Mouse (Mus musculus) embryonic facial prominence, embryonic 12.5 days (tissue): ENCODE results near the gene Crtap. TPM values are rescaled to one million over a fixed set of nuclear protein-coding genes. Genes with fewer than 3 reads are reported as not detected.
"Not testable (repeated sequence)": the region's sequence is repeated elsewhere in the genome, so short reads cannot be mapped to it uniquely, and the experiment has no call there.

ENCODE experiments used
- ATAC-seq: fragments of 200-750 bp; cut with Nextera tagmentation; 2 replicates; pipeline ENCODE4 v1.8.0; 2017; ENCODE audit not compliant: insufficient number of reproducible peaks, insufficient read depth, low FRiP score, low TSS enrichment
- H3K27ac ChIP-seq: fragments of 300-500 bp; sonication (generic); 2 replicates; pipeline ENCODE4 v1.5.1; 2016; ENCODE audit warnings: mild to moderate bottlenecking
- H3K27me3 ChIP-seq: fragments of 300-500 bp; sonication (generic); 2 replicates; pipeline ENCODE4 v1.6.1; 2016; ENCODE audit warnings: mild to moderate bottlenecking, moderate library complexity
- H3K36me3 ChIP-seq: fragments of 300-500 bp; sonication (generic); 2 replicates; pipeline ENCODE4 v1.6.1; 2016; ENCODE audit warnings: mild to moderate bottlenecking
- H3K4me1 ChIP-seq: fragments of 300-500 bp; sonication (generic); 2 replicates; pipeline ENCODE4 v1.6.1; 2016
- H3K4me2 ChIP-seq: fragments of 300-500 bp; sonication (generic); replicated peaks from 2 replicates; pipeline ENCODE4 v1.6.1; 2016; ENCODE audit warnings: mild to moderate bottlenecking, moderate library complexity
- H3K4me3 ChIP-seq: fragments of 300-500 bp; sonication (generic); 2 replicates; pipeline ENCODE4 v1.5.1; 2016; ENCODE audit warnings: mild to moderate bottlenecking
- H3K9ac ChIP-seq: fragments of 300-500 bp; sonication (generic); 2 replicates; pipeline ENCODE4 v1.6.1; 2016; ENCODE audit warnings: mild to moderate bottlenecking, moderate library complexity
- H3K9me3 ChIP-seq: fragments of 300-500 bp; sonication (generic); 2 replicates; pipeline ENCODE4 v1.6.1; 2016; ENCODE audit warnings: mild to moderate bottlenecking, moderate library complexity
- WGBS: fragments of 180-500 bp; shearing (Covaris S2); methylation state at CpG from one replicate; pipeline ENCODE4 v1.1.7; 2016; 5-methylcytosine and 5-hydroxymethylcytosine counted together
- polyA plus RNA-seq: library from polyadenylated mRNA; unstranded; fragments of >200 nt; fragmentation: Nextera tagmentation; extraction: Ambion mirVana; gene quantifications from 2 replicates; pipeline ENCODE4 v1.2.1, GENCODE M21; 2016

Crtap gene
- polyA plus RNA-seq, 1 experiment from 2014 or later = 102 TPM

- ATAC-seq = no peak
- Histone ChIP-seq H3K4me1 (no peaks in the 10 kb centered on the region), H3K27ac (no peak overlapping the region), H3K27me3 (no peaks in the 10 kb centered on the region), H3K36me3 (peaks cover 33% of the 10 kb centered on the region), H3K4me3 (no peak overlapping the region), H3K9ac (no peak overlapping the region), H3K4me2 (no peak overlapping the region), H3K9me3 (no peaks in the 10 kb centered on the region)
- 94% methylated on average over 10 of the region's 10 CpGs for WGBS
Observed at GRCm38 (mm10) chr9:114377168-114377567, 13.3 kb downstream of the Crtap start.

- Histone ChIP-seq H3K36me3 (peaks cover 33% of the 10 kb centered on the region), H3K27ac (no peak overlapping the region), H3K4me1 (no peaks in the 10 kb centered on the region), H3K4me3 (no peak overlapping the region), H3K9me3 (no peaks in the 10 kb centered on the region), H3K27me3 (no peaks in the 10 kb centered on the region), H3K9ac (no peak overlapping the region), H3K4me2 (no peak overlapping the region)
- ATAC-seq = no peak
- WGBS = 86% methylated on average over 10 of the region's 10 CpGs
Observed at GRCm38 (mm10) chr9:114375276-114375962, 15.1 kb downstream of the Crtap start.

GRCm38 (mm10) chr9:114371717-114372116 lies 18.8 kb downstream of the Crtap start:
- H3K9ac ChIP-seq, H3K27me3 ChIP-seq, H3K4me2 ChIP-seq, H3K9me3 ChIP-seq, H3K4me1 ChIP-seq, H3K27ac ChIP-seq, H3K4me3 ChIP-seq, ATAC-seq, H3K36me3 ChIP-seq: not testable (repeated sequence)
- WGBS = 29% methylated on average over 5 of the region's 5 CpGs

- not testable (repeated sequence) for H3K4me3 ChIP-seq, ATAC-seq, H3K27ac ChIP-seq, H3K4me2 ChIP-seq, H3K9ac ChIP-seq, H3K27me3 ChIP-seq, H3K36me3 ChIP-seq, H3K9me3 ChIP-seq, H3K4me1 ChIP-seq
- 59% methylated on average over 5 of the region's 5 CpGs for WGBS
Observed at GRCm38 (mm10) chr9:114369389-114369788, 21.1 kb downstream of the Crtap start.

- peak overlapping the region; percentile 40 for H3K4me3 ChIP-seq
- H3K27ac ChIP-seq = no peak overlapping the region
- H3K4me2 ChIP-seq = peak overlapping the region; percentile 68
- peak overlapping the region; percentile 54 for H3K9ac ChIP-seq
- no peak for ATAC-seq
- H3K36me3 ChIP-seq = peaks cover 2% of the 10 kb centered on the region; the same call in 1 of the 2 replicates
- no peaks in the 10 kb centered on the region for H3K9me3 ChIP-seq
- H3K4me1 ChIP-seq = no peaks in the 10 kb centered on the region
- peaks cover 4% of the 10 kb centered on the region; the same call in 1 of the 2 replicates for H3K27me3 ChIP-seq
- 15% methylated on average over 12 of the region's 12 CpGs for WGBS
Observed at GRCm38 (mm10) chr9:114368471-114368858, 22.0 kb downstream of the Crtap start.

GRCm38 (mm10) chr9:114367783-114368470 lies 22.5 kb downstream of the Crtap start:
- H3K4me3 ChIP-seq = peak overlapping the region; percentile 40
- peak overlapping the region; percentile 54 for H3K9ac ChIP-seq
- no peaks in the 10 kb centered on the region for H3K4me1 ChIP-seq
- no peak overlapping the region for H3K27ac ChIP-seq
- H3K4me2 ChIP-seq = peak overlapping the region; percentile 68
- peaks cover 4% of the 10 kb centered on the region; the same call in 1 of the 2 replicates for H3K27me3 ChIP-seq
- WGBS = under 1% methylated on average over 48 of the region's 48 CpGs
- ATAC-seq = peak; percentile 70
- no peaks in the 10 kb centered on the region for H3K9me3 ChIP-seq
- no peaks in the 10 kb centered on the region for H3K36me3 ChIP-seq

GRCm38 (mm10) chr9:114329855-114330254 lies 60.6 kb downstream of the Crtap start, which contains the start of gene Bcl2a1c:
Gene Bcl2a1c (plus strand): TSS chr9:114330135.
- H3K36me3 ChIP-seq, H3K4me1 ChIP-seq, H3K27ac ChIP-seq, H3K4me3 ChIP-seq, H3K9ac ChIP-seq, H3K27me3 ChIP-seq, ATAC-seq, H3K9me3 ChIP-seq, H3K4me2 ChIP-seq: not testable (repeated sequence)
- 79% methylated on average over 9 of the region's 9 CpGs for WGBS

GRCm38 (mm10) chr9:114328332-114328731 lies 62.1 kb downstream of the Crtap start:
- not testable (repeated sequence) for H3K4me1 ChIP-seq, H3K27me3 ChIP-seq, ATAC-seq, H3K27ac ChIP-seq, H3K9me3 ChIP-seq, H3K4me2 ChIP-seq, H3K9ac ChIP-seq, H3K4me3 ChIP-seq, H3K36me3 ChIP-seq

GRCm38 (mm10) chr9:114326011-114326748 lies 64.3 kb downstream of the Crtap start:
- 74% methylated on average over 3 of the region's 3 CpGs for WGBS
- no peak overlapping the region for H3K27ac ChIP-seq
- no peak for ATAC-seq

More at GRCm38 (mm10) chr9:114326011-114326748, 64.3 kb downstream of the Crtap start:
- no peak overlapping the region for H3K9ac ChIP-seq
- H3K9me3 ChIP-seq = no peaks in the 10 kb centered on the region
- no peak overlapping the region for H3K4me3 ChIP-seq
- no peaks in the 10 kb centered on the region for H3K4me1 ChIP-seq
- no peaks in the 10 kb centered on the region for H3K27me3 ChIP-seq
- no peaks in the 10 kb centered on the region for H3K36me3 ChIP-seq
- H3K4me2 ChIP-seq = no peak overlapping the region
